In the genomic region with DNA sequence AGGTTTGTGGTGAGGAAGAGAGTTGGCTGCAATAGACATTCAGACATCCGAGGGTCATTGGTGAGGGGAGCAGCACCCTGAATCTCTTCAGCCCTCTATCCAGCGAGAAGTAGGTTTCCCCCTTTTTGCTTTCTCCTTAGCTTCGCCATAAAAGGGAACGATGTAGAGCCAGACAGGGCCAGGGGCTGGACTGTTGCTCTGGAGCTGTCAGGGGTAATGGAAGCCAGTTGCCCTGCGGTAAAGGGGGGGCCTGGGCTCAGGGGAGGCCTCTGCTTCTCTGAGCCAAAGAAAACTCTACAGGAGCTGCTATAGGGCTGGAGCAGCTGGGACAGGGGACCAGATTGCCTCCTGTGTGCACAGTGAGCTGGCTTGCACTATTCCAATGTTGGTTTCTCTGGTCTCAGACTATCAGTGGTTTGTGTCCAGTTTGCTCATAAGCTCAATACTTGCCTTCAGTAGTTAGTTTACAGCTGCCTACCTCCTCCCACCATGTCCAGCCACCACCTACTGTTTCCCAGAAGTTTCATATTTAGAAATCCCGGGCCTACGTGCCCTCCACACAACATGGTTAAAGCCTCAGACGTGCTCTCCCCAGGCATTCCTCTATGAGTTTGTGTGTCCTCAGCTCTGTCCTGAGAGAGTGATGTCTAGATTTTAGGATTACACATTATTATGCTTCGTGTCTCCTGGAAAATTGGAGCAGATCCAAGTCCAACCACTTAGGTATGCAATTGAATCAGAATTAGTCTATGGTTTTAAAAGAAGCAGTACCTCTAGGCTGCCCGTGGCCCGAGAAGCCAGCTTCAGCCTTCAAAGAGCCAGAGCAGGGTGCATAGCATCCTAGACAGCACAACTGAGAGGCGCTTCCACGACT, we compare ENCODE assay signal across 1 mouse cellular context.
TF ChIP-seq lines count a peak whose summit lies in the region.

No protein-coding gene starts in this region.

TF ChIP-seq in ES-E14, 5 proteins besides CTCF, POLR2A, EP300 and RAD21 (continued from another document):
- TF ChIP-seq ZC3H11A (IDR thresholded peaks at IDR 0.05; ENCODE audit: borderline replicate concordance, low read depth, low read length): no peak
